Mouse (Mus musculus): Measurements from ENCODE around the gene Higd1a.
A peak's percentile ranks its signal among the peaks of the same experiment; 100 is the strongest.

Gene Higd1a

GRCm38 (mm10) chr9:121880840-121881239 lies 22.7 kb upstream of the Higd1a start:
- peak; percentile 59 for DNase-seq (ENCODE audit: low read depth, low spot score)

DNA sequence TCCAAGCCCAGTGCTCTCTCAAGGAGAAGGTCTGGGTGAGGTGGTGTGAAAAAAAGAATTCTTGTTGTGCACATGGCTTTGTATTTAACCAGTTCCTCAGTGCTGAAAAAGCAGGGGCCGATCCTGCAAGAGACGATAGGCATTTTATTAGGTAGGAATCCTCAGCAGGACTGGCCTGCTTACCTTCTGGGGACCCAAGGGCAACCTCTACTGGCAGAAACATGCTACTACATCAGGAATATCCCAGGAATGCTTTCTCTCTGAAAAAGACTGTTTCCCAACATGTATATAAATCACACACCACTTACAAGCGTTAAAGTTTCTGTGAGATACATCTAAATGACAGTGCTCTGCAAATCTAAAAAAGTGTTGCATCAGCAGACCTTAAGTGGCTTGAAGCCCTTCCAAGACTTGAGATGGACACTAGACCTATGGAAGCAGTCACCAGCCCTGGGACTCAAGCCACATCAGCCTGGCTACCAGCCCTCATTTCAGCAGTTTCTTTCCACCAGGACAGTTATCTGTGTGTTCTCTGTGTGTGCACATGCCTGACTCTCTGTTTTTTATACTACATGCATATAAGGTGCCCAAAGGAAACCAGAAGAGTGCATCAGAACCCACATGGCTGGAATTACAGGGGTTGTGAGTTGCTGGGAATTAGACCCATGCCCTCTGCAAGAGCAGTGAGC lies 19.0 kb upstream of the Higd1a start:
- DNase-seq (ENCODE audit: low read depth, low spot score) = peak; percentile 82

DNA sequence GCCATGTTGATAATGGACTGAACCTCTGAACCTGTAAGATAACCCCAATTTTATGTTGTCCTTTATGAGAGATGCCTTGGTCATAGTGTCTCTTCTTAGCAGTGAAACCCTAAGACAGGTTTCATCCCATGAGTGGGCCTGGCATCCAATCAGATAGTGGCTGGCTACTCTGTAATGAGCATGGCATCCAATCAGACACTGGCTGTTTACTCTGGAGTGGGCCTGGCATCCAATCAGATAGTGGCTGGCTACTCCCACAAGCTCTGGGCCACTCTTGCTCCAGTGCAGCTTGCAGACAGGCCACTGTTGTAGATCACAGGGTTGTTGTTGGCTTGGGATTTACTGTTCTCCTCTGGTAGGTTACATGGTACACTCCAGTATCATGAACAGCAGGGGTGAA lies 15.4 kb upstream of the Higd1a start:
- DNase-seq (ENCODE audit: low read depth, low spot score) = no peak

GRCm38 (mm10) chr9:121872062-121872683 lies 14.0 kb upstream of the Higd1a start:
- no peak for DNase-seq (ENCODE audit: low read depth, low spot score)

DNA sequence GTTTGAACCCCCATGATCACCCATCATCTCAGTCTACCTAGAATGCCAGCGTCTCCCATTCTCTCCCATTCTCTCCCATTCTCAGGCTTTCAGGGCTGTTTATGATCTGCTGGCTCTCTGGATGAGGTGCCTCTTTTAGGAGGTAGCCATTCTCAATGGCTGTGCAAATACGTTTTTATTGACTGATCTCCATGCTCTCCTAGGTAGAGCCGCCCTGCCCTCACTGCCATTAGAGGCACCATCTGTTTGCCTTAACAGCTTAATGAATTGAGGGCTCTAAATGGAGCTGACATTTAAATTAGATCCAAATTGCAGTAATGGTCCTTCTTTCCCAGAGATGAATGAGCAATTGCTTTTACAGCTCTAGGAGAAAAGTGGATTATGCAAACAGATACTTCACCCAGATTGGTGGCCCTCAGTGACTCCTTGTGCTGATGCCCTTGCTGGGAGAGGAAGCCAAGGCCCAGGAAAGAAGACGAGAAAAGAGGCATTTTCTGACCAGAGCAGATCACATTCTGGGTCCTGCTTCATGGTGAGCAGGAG lies 11.9 kb upstream of the Higd1a start:
- no peak for DNase-seq (ENCODE audit: low read depth, low spot score)

GRCm38 (mm10) chr9:121869432-121869831 lies 11.3 kb upstream of the Higd1a start:
- no peak for DNase-seq (ENCODE audit: low read depth, low spot score)

DNA sequence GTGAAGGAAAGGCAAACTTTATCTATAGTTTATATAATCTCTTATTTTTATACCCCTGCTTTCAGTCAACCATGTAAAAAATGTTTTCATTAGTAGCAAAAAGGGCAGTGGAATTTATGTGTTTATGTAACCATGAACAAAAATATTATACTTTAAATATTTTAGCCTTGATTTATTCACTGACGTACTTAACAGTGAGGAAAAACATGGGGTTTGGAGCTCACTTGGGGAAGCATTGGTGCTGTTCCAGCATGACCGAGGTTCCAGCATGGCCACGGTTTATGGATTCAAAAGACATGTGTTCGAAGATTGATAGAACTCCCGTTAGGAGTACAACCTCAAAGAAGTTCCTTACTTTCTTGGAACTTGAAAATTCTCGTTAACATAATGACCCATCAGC lies 10.1 kb upstream of the Higd1a start:
- DNase-seq (ENCODE audit: low read depth, low spot score) = no peak

DNA sequence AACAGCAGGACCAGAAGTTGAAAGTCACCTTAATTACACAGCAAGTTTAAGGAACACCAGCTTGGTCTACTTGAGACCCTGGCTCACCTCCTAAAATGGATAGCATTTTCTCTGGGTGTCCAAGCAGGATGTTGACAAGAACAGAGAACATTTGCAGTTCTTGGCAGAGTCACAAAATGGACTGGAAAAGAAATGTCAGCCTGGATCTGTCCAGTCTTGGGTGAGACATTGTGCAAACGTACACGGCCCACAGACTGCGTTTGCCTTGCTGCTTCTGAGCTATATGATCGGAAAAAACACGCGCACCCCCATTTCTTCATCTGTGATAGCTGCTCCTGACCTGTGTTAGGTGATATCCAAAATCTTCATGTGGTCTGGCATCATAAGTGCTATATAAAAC lies 9.5 kb upstream of the Higd1a start:
- no peak for DNase-seq (ENCODE audit: low read depth, low spot score)

DNA sequence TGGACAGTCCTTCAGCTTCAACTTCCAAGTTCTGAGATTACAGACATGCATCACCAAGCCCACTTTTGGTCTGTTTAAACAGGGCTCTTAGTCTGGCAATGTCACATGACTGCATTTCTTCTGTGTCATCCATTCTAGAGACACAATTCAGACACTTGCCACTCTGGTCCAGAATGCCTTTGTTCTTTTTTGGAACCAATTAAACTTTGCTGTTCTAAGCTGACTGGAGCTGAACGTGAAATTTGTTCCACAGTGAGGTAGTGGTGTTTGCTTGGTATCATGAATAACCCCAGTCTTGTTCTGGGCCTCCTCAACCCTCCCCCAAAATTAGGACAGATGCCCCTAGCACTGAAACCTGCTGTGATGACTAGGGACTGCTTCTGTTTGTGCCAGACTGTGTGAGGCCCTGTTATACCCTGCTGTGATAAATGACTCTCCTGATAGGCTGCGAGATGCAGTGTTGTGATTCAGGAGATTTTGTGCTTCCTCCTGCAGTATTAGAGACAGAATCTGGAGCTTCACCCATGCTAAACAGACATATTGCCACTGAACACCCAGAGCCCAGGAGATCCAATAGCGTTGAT lies 7.4 kb upstream of the Higd1a start:
- no peak for DNase-seq (ENCODE audit: low read depth, low spot score)

DNA sequence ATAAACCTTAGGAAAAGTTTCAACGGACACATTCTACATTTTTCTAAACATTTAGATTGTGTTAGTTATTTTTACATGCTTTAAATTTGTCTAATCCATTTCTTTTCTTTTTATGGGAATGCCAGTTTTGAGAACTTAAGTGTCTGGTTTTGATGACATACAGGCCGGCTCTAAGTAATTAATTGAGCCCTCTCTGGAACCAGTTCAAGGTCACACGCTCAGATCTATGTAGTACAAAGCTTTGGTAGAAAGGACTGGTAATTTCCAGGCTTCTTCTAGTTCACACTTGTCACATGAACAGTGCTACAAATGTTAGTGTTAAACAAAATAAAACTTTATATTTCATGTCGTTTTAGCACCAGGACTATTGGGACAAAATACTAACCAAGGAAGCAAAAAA lies 6.7 kb upstream of the Higd1a start:
- DNase-seq (ENCODE audit: low read depth, low spot score) = no peak

GRCm38 (mm10) chr9:121860921-121861320 lies 2.8 kb upstream of the Higd1a start:
- no peak for DNase-seq (ENCODE audit: low read depth, low spot score)

- DNase-seq (ENCODE audit: low read depth, low spot score) = no peak
Observed at GRCm38 (mm10) chr9:121859345-121859744, 1.2 kb upstream of the Higd1a start.

GRCm38 (mm10) chr9:121857474-121858152 lies 549 bp downstream of the Higd1a start:
- DNase-seq (ENCODE audit: low read depth, low spot score) = peak; percentile 95

DNA sequence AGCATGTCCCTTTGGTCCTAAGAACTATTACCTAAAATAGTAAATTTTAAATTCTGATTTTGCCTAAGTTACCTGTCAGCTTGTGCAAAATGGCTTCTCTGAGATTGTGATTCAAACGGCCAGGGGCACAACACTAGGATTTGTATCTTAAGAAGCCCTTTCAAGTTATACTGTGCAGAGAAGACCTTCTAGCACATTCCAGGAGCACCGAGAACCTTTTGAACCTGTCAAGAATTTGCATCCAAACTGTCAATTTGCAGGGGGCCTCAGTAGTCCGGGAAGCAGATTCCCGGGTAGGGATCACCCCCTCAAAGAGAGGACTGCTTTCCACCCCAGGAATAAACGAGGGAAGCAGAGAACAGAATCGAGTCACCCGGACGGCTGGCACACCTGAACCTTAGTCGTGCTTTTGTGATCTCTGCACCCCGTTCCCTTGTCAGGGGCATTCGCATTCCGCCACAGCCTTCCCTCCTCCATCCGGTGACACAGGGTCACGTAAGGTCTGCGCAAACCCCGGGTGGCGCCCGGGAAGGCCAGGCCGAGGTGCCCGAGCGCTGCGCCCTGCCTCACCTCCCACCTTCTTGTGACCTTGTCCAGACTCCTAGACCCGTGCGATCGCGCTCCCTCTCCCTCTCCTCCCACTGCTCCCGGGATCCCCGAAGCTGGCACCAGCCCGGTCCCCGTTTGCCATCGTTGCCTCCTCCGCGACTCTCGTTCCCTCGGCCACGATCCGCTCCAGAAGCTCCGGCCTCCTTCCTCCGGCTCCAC lies 1.3 kb downstream of the Higd1a start:
- DNase-seq (ENCODE audit: low read depth, low spot score) = peak; percentile 14

DNA sequence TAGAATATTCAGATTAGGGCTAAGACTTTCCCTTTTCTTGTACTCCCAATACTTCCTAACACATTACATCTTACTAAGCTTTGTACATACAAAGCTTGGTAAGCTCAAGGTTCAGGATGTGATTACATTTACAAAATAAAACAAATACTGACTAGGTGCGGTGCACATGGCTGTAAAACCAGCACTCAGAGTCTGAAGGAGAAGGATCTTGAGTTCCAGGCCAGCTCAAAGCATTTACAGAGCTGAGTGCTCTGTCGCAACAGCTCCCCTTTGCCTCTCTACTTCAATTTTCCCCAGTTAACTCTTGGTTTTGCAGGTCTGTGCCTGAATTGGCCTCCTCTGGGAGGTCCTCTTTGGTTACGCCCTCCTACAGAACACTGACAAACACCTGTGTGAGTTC lies 3.9 kb downstream of the Higd1a start:
- DNase-seq (ENCODE audit: low read depth, low spot score) = no peak

DNA sequence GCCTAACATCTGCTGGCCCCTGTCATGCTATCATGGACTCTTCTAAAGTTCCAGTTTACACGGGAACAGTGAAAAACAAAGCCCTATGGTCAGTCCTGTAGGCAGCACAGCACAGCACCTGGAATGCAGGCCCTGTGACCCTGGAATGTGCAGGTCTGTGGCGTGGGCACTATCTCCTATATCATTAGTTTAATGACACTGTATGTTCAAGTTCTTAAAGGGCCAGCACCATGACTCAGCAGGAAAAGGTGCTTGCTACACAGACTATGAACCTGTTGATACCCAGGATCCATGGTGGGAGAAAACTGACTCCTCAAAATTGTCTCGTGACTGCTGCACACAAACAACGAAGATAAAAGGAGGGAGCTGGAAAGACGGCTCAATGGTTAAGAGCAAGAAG lies 10.3 kb downstream of the Higd1a start:
- DNase-seq (ENCODE audit: low read depth, low spot score) = no peak

- no peak for DNase-seq (ENCODE audit: low read depth, low spot score)
Observed at GRCm38 (mm10) chr9:121847138-121847537, 11.0 kb downstream of the Higd1a start.

DNA sequence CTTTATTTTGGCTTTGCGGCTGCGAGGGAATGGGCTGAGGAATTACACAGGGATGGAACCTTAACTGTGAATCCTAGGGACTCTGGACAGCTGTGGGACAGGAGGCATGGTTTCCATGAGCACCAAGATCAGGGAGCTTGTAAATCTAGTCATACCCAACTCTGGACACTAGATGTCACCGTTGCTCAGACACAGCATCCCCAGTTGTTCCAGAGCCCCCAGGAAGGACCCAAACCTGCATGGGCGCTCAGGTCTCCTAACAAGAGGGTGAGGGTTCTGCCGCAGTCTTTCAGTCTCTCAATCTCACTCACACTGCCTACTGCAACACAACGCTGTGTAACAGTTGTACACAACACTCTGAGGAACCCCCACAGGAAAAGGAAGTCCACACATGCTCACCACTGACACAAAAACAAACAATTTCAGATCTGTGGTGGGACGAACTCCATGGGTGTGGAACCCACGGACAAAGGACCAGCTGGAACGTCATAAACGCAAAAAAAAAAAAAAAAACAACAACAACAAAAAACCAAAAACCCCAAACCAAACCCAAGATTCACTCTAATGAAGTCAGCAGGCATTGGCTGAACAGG lies 11.5 kb downstream of the Higd1a start:
- peak; percentile 72 for DNase-seq (ENCODE audit: low read depth, low spot score)

GRCm38 (mm10) chr9:121842914-121843313 lies 15.2 kb downstream of the Higd1a start:
- peak; percentile 53 for DNase-seq (ENCODE audit: low read depth, low spot score)

DNA sequence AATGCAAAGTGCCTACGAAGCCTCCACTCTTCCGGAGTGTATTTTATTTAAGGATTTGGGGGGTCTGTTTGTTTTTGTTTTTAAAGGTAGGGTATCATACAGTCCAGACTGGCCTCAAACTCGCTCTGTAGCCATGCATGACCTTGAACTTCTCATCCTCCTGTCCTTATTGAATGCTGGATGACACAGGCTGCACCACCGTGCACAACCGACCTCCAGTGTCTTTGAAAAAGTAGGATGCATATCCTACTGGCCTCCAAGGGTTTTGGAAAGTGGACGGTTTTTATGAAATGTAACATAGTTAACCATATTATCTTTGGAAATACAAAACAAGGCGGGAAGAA lies 18.6 kb downstream of the Higd1a start:
- no peak for DNase-seq (ENCODE audit: low read depth, low spot score)
